Mouse (Mus musculus): Measurements from ENCODE around the gene Fbxl13. TPM values are rescaled to one million over a fixed set of nuclear protein-coding genes. Genes with fewer than 3 reads are reported as not detected.
"Not testable (repeated sequence)": the region's sequence is repeated elsewhere in the genome, so short reads cannot be mapped to it uniquely, and the experiment has no call there.

The Fbxl13 gene
- polyA plus RNA-seq, 1 experiment from 2014 or later, result 0.07 TPM

DNA sequence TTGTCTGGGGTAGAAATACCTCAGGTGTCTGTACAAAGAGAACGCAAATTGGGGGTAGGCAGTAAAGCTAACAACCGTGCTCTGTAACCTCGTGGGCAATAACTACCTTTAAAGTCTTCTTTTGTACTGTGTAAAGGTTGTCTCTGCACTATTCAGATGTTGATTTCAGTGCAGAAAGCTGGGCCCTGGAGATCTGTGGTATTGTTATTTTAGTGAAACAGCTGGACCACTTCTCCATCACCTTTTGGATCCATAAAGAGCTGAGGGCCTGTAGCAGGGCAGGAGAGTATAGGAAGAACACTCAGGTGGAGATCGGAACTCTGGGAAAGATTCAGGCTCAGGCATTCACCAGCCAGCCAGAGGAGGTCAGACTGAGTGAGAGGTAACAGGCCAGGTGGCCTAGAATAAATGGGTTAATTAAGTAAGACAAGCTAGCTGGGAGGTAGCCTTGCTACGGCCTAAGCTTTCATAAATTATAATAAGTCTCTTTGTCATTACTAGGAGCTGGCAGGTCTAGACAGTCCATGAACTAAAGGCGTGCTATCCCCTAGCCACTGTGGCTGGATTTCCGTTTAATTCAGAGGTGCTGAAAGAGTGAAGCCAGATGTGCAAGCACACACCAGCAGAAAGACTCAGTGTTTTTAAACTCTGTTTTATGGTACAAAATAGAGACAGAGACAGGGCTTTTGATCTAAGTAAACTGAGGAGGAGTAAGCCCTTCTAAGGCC is 6.6 kb upstream of the Fbxl13 start:
- no peak for ATAC-seq (ENCODE audit: extremely low read depth, insufficient number of reproducible peaks, low FRiP score, low TSS enrichment)
- WGBS, result 75% methylated on average over 7 of the region's 7 CpGs
- H3K27ac ChIP-seq (replicated peaks), result peak overlapping the region; percentile 4; the same call in 1 of the 2 replicates

GRCm38 (mm10) chr5:21650736-21651135 is 5.3 kb upstream of the Fbxl13 start:
- no peak overlapping the region for H3K9ac ChIP-seq
- no peaks in the 10 kb centered on the region for H3K9me3 ChIP-seq
- H3K4me1 ChIP-seq, result peaks cover 17% of the 10 kb centered on the region
- ATAC-seq (ENCODE audit: extremely low read depth, insufficient number of reproducible peaks, low FRiP score, low TSS enrichment), result no peak
- no peaks in the 10 kb centered on the region for H3K27me3 ChIP-seq (replicated peaks)
- no peak overlapping the region for H3K4me3 ChIP-seq
- H3K27ac ChIP-seq (replicated peaks), result no peak overlapping the region
- peaks cover 73% of the 10 kb centered on the region for H3K36me3 ChIP-seq
- H3K4me2 ChIP-seq, result no peak overlapping the region
- WGBS, result 73% methylated on average over 2 of the region's 2 CpGs

More for the DNA sequence above, 6.6 kb upstream of the Fbxl13 start:
- Histone ChIP-seq H3K4me1 (peaks cover 9% of the 10 kb centered on the region), H3K9me3 (no peaks in the 10 kb centered on the region), H3K27me3 (replicated peaks) (no peaks in the 10 kb centered on the region), H3K4me2 (no peak overlapping the region), H3K9ac (no peak overlapping the region), H3K4me3 (no peak overlapping the region), H3K36me3 (peaks cover 80% of the 10 kb centered on the region)

DNA sequence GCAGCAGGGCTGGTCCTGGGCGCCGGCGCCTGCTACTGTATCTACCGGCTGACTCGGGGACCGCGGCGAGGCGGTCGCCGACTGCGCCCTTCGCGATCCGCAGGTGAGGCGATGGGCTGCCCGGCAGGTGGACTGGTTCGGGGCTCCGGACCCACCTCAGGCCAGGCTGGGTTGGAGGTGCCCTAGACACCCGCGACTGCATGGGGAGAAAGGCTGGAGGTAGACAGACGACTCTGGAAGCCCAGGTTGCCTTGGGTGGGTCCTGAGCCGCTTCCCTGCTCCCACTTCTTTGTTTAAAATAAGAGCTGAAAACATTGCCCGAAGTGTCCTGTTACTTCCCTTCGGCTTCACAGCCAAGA is 678 bp upstream of the Fbxl13 start:
- 2% methylated on average over 25 of the region's 25 CpGs for WGBS
- peak overlapping the region; percentile 84 for H3K27ac ChIP-seq (replicated peaks)
- ATAC-seq (ENCODE audit: extremely low read depth, insufficient number of reproducible peaks, low FRiP score, low TSS enrichment), result no peak

GRCm38 (mm10) chr5:21644891-21645438 is 469 bp downstream of the Fbxl13 start:
- no peak for ATAC-seq (ENCODE audit: extremely low read depth, insufficient number of reproducible peaks, low FRiP score, low TSS enrichment)
- Histone ChIP-seq H3K4me2 (peak overlapping the region; percentile 83), H3K36me3 (peaks cover 25% of the 10 kb centered on the region), H3K4me1 (peaks cover 19% of the 10 kb centered on the region), H3K27me3 (replicated peaks) (peaks cover 15% of the 10 kb centered on the region; the same call in 1 of the 2 replicates), H3K9me3 (no peaks in the 10 kb centered on the region), H3K4me3 (peak overlapping the region; percentile 91), H3K9ac (peak overlapping the region; percentile 65; the same call in 1 of the 2 replicates), H3K27ac (replicated peaks) (0 out of 2 replicates have a peak overlapping the region, but pooled peaks have one; percentile 28)
- 12% methylated on average over 14 of the region's 14 CpGs for WGBS

More for the DNA sequence above, 678 bp upstream of the Fbxl13 start:
- Histone ChIP-seq H3K4me3 (peak overlapping the region; percentile 91), H3K27me3 (replicated peaks) (peaks cover 15% of the 10 kb centered on the region; the same call in 1 of the 2 replicates), H3K36me3 (peaks cover 36% of the 10 kb centered on the region), H3K4me2 (peak overlapping the region; percentile 83), H3K4me1 (peaks cover 19% of the 10 kb centered on the region), H3K9ac (peak overlapping the region; percentile 91), H3K9me3 (no peaks in the 10 kb centered on the region)

DNA sequence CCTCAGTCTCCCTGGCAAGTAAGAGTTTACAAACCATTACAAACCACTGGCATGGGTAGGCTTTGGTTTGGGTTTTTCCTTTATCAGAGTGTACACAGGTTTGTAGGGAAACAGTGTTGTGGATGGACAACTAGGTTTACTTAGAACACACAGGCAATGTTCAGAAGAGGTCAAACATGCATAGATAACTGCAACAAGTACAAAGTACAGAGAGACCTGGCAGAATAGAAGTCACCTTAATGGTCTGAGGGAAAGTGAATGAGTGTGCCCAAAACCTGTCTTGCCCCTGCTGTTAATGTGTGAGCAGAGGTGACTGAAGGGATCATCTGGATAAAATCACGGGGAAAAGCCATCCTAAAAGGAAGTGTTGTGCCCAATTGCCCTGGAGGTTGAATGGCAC is 1.8 kb downstream of the Fbxl13 start:
- Histone ChIP-seq H3K27ac (replicated peaks) (no peak overlapping the region), H3K4me1 (peaks cover 22% of the 10 kb centered on the region), H3K4me2 (no peak overlapping the region), H3K36me3 (peaks cover 11% of the 10 kb centered on the region), H3K27me3 (replicated peaks) (peaks cover 15% of the 10 kb centered on the region; the same call in 1 of the 2 replicates), H3K9ac (no peak overlapping the region), H3K9me3 (no peaks in the 10 kb centered on the region), H3K4me3 (no peak overlapping the region)
- no peak for ATAC-seq (ENCODE audit: extremely low read depth, insufficient number of reproducible peaks, low FRiP score, low TSS enrichment)
- 14% methylated on average over 1 of the region's 1 CpGs for WGBS

DNA sequence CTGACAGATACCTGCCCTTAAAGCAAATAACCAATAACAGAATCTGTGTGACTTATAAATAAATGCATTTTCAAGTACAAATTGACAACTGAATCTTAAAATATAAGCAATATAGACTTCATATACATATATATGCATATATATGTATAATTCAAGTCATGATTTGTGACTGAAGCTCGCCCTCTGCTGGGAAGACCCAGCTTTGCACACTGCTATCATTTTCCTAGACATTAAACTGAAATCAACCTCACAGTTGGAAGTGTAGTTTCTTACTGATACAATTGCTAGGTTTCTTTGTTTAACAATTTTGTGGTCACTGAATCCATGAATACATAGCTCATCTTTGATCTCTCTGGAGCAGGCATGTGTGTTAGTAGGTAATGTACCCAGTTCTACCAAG is 4.5 kb downstream of the Fbxl13 start:
- Histone ChIP-seq H3K9ac (no peak overlapping the region), H3K27ac (replicated peaks) (no peak overlapping the region), H3K36me3 (no peaks in the 10 kb centered on the region), H3K4me3 (no peak overlapping the region), H3K4me1 (peaks cover 9% of the 10 kb centered on the region), H3K27me3 (replicated peaks) (peaks cover 15% of the 10 kb centered on the region; the same call in 1 of the 2 replicates), H3K4me2 (no peak overlapping the region), H3K9me3 (no peaks in the 10 kb centered on the region)
- WGBS, result 3% methylated on average over 1 of the region's 1 CpGs
- no peak for ATAC-seq (ENCODE audit: extremely low read depth, insufficient number of reproducible peaks, low FRiP score, low TSS enrichment)

- H3K4me1 ChIP-seq, result no peaks in the 10 kb centered on the region
- no peaks in the 10 kb centered on the region; the same call in 1 of the 2 replicates for H3K9me3 ChIP-seq
- H3K4me3 ChIP-seq, result no peak overlapping the region
- no peak overlapping the region for H3K4me2 ChIP-seq
- H3K27ac ChIP-seq (replicated peaks), result no peak overlapping the region
- ATAC-seq (ENCODE audit: extremely low read depth, insufficient number of reproducible peaks, low FRiP score, low TSS enrichment), result no peak
- H3K9ac ChIP-seq, result no peak overlapping the region
- H3K27me3 ChIP-seq (replicated peaks), result no peaks in the 10 kb centered on the region
- no peaks in the 10 kb centered on the region for H3K36me3 ChIP-seq
These were observed 19.5 kb downstream of the Fbxl13 start for GRCm38 (mm10) chr5:21625916-21626315.

GRCm38 (mm10) chr5:21616450-21617009 is 28.9 kb downstream of the Fbxl13 start:
- H3K27ac ChIP-seq (replicated peaks), result no peak overlapping the region
- H3K27me3 ChIP-seq (replicated peaks), result no peaks in the 10 kb centered on the region
- no peak overlapping the region for H3K4me3 ChIP-seq
- WGBS, result 60% methylated on average over 3 of the region's 3 CpGs
- no peak overlapping the region for H3K4me2 ChIP-seq
- H3K9me3 ChIP-seq, result no peaks in the 10 kb centered on the region
- no peaks in the 10 kb centered on the region for H3K36me3 ChIP-seq
- ATAC-seq (ENCODE audit: extremely low read depth, insufficient number of reproducible peaks, low FRiP score, low TSS enrichment), result no peak
- no peaks in the 10 kb centered on the region for H3K4me1 ChIP-seq
- H3K9ac ChIP-seq, result no peak overlapping the region

GRCm38 (mm10) chr5:21614299-21614698 is 31.1 kb downstream of the Fbxl13 start:
- not testable (repeated sequence) for H3K27me3 ChIP-seq (replicated peaks); H3K27ac ChIP-seq (replicated peaks); H3K9me3 ChIP-seq; H3K4me1 ChIP-seq; H3K9ac ChIP-seq; ATAC-seq (ENCODE audit: extremely low read depth, insufficient number of reproducible peaks, low FRiP score, low TSS enrichment); H3K36me3 ChIP-seq; H3K4me2 ChIP-seq; H3K4me3 ChIP-seq
- WGBS, result 88% methylated on average over 11 of the region's 11 CpGs

- H3K27me3 ChIP-seq (replicated peaks), result no peaks in the 10 kb centered on the region
- no peak overlapping the region for H3K4me2 ChIP-seq
- no peak overlapping the region for H3K4me3 ChIP-seq
- WGBS, result 42% methylated on average over 3 of the region's 3 CpGs
- no peak for ATAC-seq (ENCODE audit: extremely low read depth, insufficient number of reproducible peaks, low FRiP score, low TSS enrichment)
- no peaks in the 10 kb centered on the region for H3K9me3 ChIP-seq
- no peak overlapping the region for H3K27ac ChIP-seq (replicated peaks)
- no peaks in the 10 kb centered on the region for H3K36me3 ChIP-seq
- no peaks in the 10 kb centered on the region for H3K4me1 ChIP-seq
- H3K9ac ChIP-seq, result no peak overlapping the region
These were observed 34.4 kb downstream of the Fbxl13 start for GRCm38 (mm10) chr5:21610996-21611395.

DNA sequence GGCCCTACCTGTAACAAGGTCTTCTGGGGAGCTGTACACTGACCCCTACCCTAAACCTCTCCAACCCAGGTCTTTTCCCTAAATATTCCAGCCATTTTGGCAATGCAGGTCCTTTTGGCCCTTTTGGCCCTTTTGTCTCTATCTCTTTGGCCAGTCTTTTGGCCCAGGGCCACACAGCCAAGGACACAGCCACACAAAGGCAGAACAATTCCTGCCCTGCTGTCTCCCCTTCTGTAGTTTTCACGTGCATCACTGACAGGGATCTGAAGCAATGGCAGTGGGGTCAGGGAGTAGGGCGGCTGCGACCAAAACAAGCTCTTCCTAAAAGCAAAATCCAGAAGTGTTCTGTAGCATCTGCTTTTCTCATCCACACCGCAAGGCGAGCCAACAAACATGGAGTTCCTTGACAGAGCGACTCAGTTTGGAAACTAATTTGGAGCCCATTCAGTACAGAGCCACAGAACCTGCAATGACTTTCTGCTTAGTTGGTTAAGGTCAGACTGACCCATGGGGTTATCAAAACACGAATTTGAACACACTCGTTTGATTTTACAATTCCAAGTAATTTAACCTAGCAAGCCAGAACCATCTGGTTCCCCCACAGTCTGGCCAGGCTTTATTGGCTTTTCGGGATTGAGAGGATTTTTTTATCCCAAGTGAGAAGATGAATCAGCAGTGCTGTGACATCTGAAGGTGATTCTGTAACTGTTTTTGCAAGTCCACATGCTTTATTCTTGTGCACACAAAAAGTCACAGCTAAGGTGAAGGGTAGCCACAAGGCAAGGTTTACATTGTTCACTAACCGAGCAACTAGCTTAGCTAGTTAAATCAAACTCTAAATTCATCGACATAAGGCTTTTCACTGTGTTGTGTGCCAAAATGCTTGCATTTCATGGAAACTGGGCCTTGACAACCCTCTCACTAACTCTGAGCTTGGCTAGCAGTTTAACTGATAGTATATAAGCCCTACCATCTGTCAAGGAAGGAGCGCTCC is 36.8 kb downstream of the Fbxl13 start:
- no peak for ATAC-seq (ENCODE audit: extremely low read depth, insufficient number of reproducible peaks, low FRiP score, low TSS enrichment)
- Histone ChIP-seq H3K27ac (replicated peaks) (0 out of 2 replicates have a peak overlapping the region, but pooled peaks have one; percentile 5), H3K4me1 (no peaks in the 10 kb centered on the region), H3K9ac (no peak overlapping the region), H3K27me3 (replicated peaks) (no peaks in the 10 kb centered on the region), H3K4me2 (no peak overlapping the region), H3K36me3 (no peaks in the 10 kb centered on the region), H3K9me3 (no peaks in the 10 kb centered on the region), H3K4me3 (no peak overlapping the region)
- WGBS, result 70% methylated on average over 12 of the region's 12 CpGs

Data from heart, embryonic 13.5 days (tissue).